Mouse (Mus musculus) 3134 (cell line): ENCODE measurements at regions not wholly inside any gene's neighbourhood (a gene's known extent, or its start where the extent isn't known, plus 50 kb on each side); places are given as distances from the start of the nearest gene placed in this dataset.
"Not testable (repeated sequence)": the region's sequence is repeated elsewhere in the genome, so short reads cannot be mapped to it uniquely, and the experiment has no call there.

Experiments used
- DNase-seq: peaks from one replicate; pipeline ENCODE4 v3.0.0-alpha.2; 2011; ENCODE audit warnings: low spot score; ENCODE audit not compliant: insufficient read length; ENCODE audit errors: extremely low read depth

- not testable (repeated sequence) for DNase-seq
These were observed 105.7 kb upstream of the Afdn start for GRCm38 (mm10) chr17:13654606-13655005.

DNA sequence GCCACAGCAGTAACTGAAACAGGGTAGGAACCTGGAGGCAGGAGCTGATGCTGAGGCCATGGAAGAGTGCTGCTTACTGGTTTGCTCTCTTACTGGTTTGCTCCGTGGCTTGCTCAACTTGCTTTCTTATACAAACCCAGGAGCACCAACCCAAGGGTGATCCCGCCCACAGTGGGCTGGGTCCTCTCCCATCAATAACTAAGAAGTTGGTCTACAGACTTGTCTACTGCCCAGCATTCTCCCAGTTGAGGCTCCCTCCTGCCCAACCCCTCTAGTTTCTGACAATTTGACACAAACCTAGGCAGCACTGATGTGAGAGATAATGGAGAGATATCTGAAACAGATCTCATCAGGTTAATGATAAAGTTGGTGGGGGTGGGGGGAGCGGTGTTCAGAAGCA, 104.3 kb upstream of the Afdn start:
- DNase-seq = no peak

DNA sequence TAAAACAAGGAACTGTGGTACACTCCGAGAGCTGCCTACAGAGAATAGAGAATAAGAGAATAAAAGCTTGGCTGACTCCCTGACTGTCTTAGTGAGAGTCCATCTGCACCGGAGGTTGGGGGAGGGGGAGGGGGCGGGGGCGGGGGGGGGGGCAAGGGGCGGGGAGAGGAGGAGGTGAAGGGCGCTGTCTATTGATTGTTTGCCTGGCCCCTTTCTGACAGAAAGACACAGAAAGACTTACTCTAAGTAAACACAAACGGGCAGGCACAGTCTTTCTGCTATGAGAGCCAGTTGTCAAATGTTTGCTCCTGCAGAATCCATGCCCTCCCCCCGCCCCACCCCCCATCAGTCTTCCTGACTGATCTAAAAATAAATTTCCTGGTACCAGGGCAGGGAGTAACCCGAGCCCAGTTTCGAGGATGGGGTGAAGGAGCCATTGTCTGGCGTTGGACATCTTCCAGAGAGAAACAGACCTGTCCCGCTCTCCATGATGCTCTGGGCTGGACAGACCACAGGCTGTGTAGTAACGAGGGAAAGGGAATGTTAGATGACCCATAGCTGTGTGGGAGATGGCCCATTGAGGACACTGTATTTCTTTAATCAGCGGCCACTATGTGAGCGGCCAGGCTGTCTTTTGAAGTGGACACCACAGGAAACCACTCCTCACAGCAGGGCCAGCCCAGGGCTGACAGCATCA, 103.7 kb upstream of the Afdn start:
- peak; percentile 59 for DNase-seq

GRCm38 (mm10) chr17:13657182-13657562, 103.2 kb upstream of the Afdn start:
- DNase-seq = no peak

GRCm38 (mm10) chr17:13657656-13658292, 102.6 kb upstream of the Afdn start:
- DNase-seq = no peak

DNA sequence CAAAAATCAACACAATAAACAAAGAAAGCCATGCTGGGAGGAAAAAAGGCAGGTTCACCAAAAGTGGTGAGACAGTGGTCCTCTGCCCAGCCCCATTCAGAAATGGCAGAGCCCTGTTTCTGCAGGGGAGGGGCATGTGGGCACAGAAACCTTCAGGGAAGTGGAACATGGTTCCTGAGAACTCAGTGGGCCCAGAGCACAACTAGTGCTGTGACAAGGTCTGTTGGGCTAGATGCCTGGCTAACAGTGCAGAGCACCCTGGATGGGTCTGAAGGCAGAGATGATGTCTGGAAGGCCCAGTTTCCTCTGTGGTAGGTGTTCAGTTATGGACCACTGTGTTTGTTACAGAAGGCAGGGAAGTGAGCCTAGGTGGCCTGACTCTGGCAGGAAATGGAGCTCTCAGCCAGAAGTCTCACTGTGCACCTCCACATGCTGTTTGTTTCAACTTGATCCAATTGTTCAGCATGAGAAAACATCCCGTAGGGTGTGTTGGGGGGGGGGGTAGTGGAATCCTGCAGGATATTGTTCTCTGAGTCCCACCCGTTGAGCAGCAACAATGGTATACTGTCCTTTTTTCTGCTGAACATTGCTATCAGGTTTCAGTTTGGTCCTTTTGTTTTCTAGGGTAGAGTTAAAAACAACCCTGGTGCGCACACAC, 101.9 kb upstream of the Afdn start:
- DNase-seq = no peak

DNA sequence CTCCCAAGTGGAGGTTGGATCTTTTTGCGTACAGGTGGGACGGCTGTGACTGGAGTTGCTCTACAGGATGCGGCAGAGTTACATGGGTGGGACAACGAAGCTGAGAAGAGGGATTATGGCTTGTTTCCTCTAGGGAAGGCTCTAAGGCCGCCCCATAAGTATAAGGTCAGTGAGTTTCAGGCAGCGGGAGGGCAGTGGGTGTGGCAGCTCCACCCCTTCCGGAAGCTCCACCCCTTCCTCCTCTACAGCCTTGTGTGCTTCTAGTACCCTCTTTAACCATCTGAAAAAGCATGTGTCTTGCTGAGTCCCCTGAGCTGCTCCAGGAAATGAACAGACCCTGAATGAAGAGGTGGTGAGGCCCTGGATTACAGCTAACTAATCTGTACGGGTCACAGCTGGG, 101.2 kb upstream of the Afdn start:
- DNase-seq = no peak

- DNase-seq = no peak
These were observed 100.4 kb upstream of the Afdn start for GRCm38 (mm10) chr17:13659943-13660342.

DNA sequence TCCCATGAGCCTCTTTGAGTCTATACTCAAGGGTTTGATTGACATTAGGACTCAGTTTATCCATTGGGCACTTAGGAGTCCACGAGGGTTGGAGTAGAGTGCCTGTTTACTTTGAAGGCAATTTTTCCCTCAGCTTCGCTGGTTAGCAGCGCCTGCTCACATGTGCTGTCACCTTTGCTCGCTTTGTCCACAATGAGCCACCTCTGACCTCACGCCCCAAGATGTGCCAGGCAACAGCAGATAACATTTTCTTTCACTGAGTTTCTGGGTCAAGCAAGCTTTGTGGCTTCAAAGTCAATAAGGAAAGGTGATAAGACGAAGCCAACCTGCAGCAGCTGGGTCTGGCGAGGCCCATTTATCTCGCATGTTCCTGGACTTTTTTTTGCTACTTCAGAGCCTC, 99.3 kb upstream of the Afdn start:
- no peak for DNase-seq

GRCm38 (mm10) chr17:13662152-13662551, 98.2 kb upstream of the Afdn start:
- DNase-seq = no peak
